Mouse (Mus musculus): Measurements from ENCODE around the gene Nrsn2. TPM values are rescaled to one million over a fixed set of nuclear protein-coding genes. Genes with fewer than 3 reads are reported as not detected.

The Nrsn2 gene
- polyA plus RNA-seq, 1 experiment from 2014 or later: 2.4 TPM

DNA sequence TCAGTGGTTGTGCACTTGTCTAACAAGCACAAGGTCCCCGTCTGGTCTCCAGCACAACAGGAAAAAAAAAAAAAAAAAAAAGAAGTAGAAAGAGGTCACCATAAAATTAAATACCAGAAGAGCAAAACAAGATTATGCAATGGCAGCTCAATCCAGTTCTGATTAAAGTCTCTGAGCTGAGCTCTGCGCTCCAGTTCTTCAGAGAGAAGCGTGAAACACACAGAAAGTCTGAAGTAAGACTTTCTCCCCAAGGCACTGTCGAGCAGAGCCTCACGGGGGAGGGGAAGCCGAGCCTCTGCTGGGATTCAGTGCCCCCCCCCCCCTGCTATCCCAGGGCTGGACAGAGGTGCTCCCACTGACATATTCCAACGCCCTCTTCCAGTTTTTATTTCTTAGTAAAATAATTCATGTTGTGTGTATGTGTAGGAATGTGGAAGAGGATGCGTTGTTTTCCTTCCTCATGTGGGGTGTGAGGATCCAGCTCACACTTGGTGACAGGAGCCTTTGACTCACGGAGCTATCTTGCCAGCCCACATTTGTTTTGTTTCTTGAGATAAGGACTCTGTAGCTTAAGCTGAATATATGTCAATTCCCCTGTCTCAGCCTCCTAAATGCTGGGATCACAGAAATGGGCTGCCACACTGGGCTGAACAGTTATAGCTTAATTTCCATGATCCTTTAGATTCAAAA lies 29.5 kb downstream of the Nrsn2 start:
- peaks cover 32% of the 10 kb centered on the region for H3K27me3 ChIP-seq (ENCODE audit: poor library complexity, severe bottlenecking)
- H3K36me3 ChIP-seq (replicated peaks): no peaks in the 10 kb centered on the region
- H3K4me3 ChIP-seq: no peak overlapping the region
- H3K4me1 ChIP-seq: peaks cover 28% of the 10 kb centered on the region
- peak overlapping the region; percentile 49; the same call in 1 of the 2 replicates for H3K27ac ChIP-seq
- 44% methylated on average over 9 of the region's 9 CpGs for WGBS
- DNase-seq (ENCODE audit: extremely low spot score, low spot score): no peak
- H3K9me3 ChIP-seq: no peaks in the 10 kb centered on the region

DNA sequence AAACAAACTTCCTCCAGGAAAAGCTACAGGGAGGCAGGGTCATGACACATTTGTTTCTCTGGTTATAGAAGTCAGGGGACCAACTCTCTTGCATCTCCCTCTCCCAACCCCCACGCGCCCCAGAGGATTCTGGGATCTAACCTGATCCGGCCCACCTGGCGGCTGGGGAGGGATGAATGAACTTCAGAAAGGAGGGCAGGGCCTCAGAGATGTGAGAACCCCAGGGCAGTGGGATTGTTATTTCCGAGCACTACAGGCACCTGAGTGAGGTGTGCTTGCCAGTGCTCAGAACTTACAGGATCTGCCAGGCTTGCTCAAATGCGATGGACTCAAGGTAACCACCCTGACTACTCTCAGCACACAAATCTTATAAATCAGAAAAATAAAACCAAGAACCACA lies 31.0 kb downstream of the Nrsn2 start:
- no peak overlapping the region for H3K27ac ChIP-seq
- 55% methylated on average over 6 of the region's 6 CpGs for WGBS

GRCm38 (mm10) chr2:152344909-152345308 lies 31.5 kb downstream of the Nrsn2 start:
- no peak for DNase-seq (ENCODE audit: extremely low spot score, low spot score)
- no peak overlapping the region for H3K27ac ChIP-seq
- WGBS: 67% methylated on average over 5 of the region's 5 CpGs
- no peaks in the 10 kb centered on the region for H3K36me3 ChIP-seq (replicated peaks)
- H3K9me3 ChIP-seq: no peaks in the 10 kb centered on the region
- peaks cover 35% of the 10 kb centered on the region for H3K27me3 ChIP-seq (ENCODE audit: poor library complexity, severe bottlenecking)
- peaks cover 28% of the 10 kb centered on the region for H3K4me1 ChIP-seq
- H3K4me3 ChIP-seq: no peak overlapping the region; the same call in 1 of the 2 replicates

More for the DNA sequence above, 31.0 kb downstream of the Nrsn2 start:
- DNase-seq (ENCODE audit: extremely low spot score, low spot score): no peak
- Histone ChIP-seq H3K27me3 (ENCODE audit: poor library complexity, severe bottlenecking) (peaks cover 35% of the 10 kb centered on the region), H3K4me1 (peaks cover 28% of the 10 kb centered on the region), H3K4me3 (no peak overlapping the region), H3K9me3 (no peaks in the 10 kb centered on the region), H3K36me3 (replicated peaks) (no peaks in the 10 kb centered on the region)

- H3K9me3 ChIP-seq: no peaks in the 10 kb centered on the region
- WGBS: 12% methylated on average over 10 of the region's 10 CpGs
- DNase-seq (ENCODE audit: extremely low spot score, low spot score): no peak
- H3K4me3 ChIP-seq: peak overlapping the region; percentile 70
- H3K27me3 ChIP-seq (ENCODE audit: poor library complexity, severe bottlenecking): peaks cover 35% of the 10 kb centered on the region
- H3K4me1 ChIP-seq: peaks cover 28% of the 10 kb centered on the region
- H3K36me3 ChIP-seq (replicated peaks): no peaks in the 10 kb centered on the region
- peak overlapping the region; percentile 83 for H3K27ac ChIP-seq
Measured at GRCm38 (mm10) chr2:152344361-152344760, 32.1 kb downstream of the Nrsn2 start.

DNA sequence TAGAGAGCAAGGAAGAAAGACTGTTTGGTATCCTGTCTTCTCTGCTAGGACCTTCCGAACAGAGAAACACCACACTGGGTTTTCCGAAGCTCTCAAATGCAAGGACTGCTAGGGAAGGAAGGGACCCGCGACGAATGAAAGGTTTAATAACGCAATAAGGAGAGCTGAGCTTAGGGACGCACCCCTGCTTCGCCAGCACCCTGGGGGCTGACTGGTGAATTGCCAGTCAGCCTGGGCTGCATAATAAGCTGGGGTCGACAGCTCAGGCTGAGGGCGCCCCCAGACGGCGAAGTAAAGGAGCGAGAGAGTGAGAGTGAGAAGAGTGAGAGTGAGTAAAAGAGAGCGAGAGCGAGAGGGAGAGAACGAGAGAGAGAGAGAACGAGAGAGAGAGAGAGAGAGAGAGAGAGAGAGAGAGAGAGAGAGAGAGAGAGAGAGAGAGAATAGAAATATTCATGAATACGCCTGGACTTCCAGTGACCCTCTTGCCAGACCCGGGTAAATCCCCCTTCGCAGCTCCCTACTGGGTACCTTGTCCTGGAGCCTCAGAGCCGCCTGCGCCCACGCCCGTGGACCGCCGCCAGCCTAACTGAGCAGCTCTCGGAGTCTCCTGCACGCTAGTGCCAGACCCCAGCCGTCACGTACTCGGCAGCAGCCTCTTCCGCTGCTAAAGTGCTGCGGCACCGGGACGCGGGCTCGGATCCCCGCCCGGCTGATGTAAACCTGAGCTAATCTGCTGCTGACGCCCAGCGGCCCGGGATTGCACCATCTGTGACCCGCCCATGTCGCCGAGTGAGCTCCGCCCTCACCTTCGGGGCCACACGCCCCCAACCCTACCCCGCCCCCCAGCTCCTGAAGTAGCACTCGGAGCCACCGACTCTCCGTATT lies 32.9 kb downstream of the Nrsn2 start, which contains the start of gene Trib3:
Gene Trib3 (minus strand): TSS at position 704 of the 885 bp plus-strand sequence.
- H3K36me3 ChIP-seq (replicated peaks): no peaks in the 10 kb centered on the region
- peaks cover 28% of the 10 kb centered on the region for H3K4me1 ChIP-seq
- no peaks in the 10 kb centered on the region for H3K9me3 ChIP-seq
- H3K27me3 ChIP-seq (ENCODE audit: poor library complexity, severe bottlenecking): peaks cover 35% of the 10 kb centered on the region
- peak within 1 kb of the TSS; percentile 70 for H3K4me3 ChIP-seq
- under 1% methylated on average over 51 of the region's 52 CpGs for WGBS
- peak; percentile 77 for DNase-seq (ENCODE audit: extremely low spot score, low spot score)
- H3K27ac ChIP-seq: peak within 1 kb of the TSS; percentile 83

- 92% methylated on average over 22 of the region's 22 CpGs for WGBS
- peaks cover 25% of the 10 kb centered on the region for H3K4me1 ChIP-seq
- DNase-seq (ENCODE audit: extremely low spot score, low spot score): no peak
- no peaks in the 10 kb centered on the region for H3K36me3 ChIP-seq (replicated peaks)
- H3K27me3 ChIP-seq (ENCODE audit: poor library complexity, severe bottlenecking): peaks cover 28% of the 10 kb centered on the region
- H3K9me3 ChIP-seq: no peaks in the 10 kb centered on the region
- H3K4me3 ChIP-seq: no peak overlapping the region
- H3K27ac ChIP-seq: no peak overlapping the region
Measured at GRCm38 (mm10) chr2:152339631-152340179, 36.7 kb downstream of the Nrsn2 start.

DNA sequence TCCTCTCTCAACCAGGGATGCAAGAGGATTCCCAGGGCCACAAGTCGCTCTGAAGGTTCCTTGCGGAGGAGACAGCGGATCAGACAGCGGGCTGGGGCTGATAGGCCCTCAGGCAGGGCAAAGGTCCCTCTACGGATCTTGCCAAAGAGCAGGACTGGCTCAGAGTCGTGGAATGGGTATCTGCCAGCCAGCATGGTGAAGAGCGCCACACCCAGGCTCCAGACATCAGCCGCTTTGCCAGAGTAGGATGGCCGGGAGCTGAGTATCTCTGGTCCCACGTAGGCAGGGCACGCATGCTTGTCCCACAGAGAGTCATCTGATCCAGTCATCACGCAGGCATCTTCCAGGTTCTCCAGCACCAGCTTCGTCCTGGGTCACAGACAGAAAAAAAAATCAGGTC lies 38.1 kb downstream of the Nrsn2 start:
- DNase-seq (ENCODE audit: extremely low spot score, low spot score): no peak
- no peak overlapping the region for H3K4me3 ChIP-seq
- H3K9me3 ChIP-seq: no peaks in the 10 kb centered on the region
- no peaks in the 10 kb centered on the region for H3K36me3 ChIP-seq (replicated peaks)
- 83% methylated on average over 13 of the region's 13 CpGs for WGBS
- peaks cover 16% of the 10 kb centered on the region for H3K4me1 ChIP-seq
- H3K27me3 ChIP-seq (ENCODE audit: poor library complexity, severe bottlenecking): peaks cover 22% of the 10 kb centered on the region
- no peak overlapping the region for H3K27ac ChIP-seq

DNA sequence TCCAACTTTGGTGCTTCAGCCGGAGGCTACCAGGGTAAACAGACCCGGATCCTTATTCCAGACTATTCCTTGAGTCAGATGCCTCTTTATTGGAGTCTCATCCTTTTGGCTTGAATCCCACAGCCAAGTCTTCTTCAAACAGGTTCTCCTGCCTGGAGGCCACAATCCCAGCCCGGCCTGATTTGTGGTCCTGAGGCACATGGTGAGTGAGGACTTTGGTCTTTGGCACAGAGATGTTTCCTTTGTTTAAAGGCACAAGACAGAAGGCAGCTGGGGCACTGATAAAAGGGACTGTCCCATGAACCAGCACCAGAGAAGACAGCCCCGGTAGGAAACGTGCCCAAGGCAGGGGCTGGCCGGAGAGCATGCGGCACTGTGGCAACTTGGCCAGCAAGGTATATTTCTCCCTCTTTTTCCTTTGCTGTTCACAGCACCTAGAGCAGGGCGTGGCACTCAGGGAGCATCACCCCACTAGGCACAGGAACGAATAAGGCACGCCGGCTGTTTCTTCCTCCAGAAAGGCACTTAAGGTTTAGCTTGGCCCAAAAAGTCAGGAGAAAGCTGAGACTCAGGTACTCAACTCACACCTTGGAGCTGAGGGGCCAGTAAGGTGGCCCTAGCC lies 38.7 kb downstream of the Nrsn2 start:
- Histone ChIP-seq H3K36me3 (replicated peaks) (no peaks in the 10 kb centered on the region), H3K4me1 (peaks cover 14% of the 10 kb centered on the region), H3K9me3 (no peaks in the 10 kb centered on the region), H3K27ac (no peak overlapping the region), H3K4me3 (no peak overlapping the region), H3K27me3 (ENCODE audit: poor library complexity, severe bottlenecking) (peaks cover 16% of the 10 kb centered on the region)
- no peak for DNase-seq (ENCODE audit: extremely low spot score, low spot score)
- 93% methylated on average over 11 of the region's 11 CpGs for WGBS

DNA sequence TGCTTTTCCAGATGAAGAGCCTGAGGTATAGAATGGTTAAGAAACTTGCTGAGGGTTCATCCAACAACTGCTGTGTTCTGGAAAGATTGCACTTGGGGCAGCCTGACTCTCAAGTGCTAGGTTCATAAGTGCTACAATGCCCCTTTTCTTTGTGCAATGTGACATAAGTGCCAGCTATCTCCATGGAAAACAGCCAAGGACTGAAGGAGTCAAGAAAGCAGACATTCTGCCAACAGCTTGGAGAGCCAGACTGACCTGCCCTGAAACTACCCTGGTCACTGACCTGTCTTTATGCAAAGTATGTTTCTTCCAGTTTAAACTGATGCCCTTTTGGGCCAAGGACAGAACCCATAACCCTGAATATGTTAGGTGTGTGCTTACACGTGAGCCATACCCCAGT lies 39.6 kb downstream of the Nrsn2 start:
- Histone ChIP-seq H3K4me1 (peaks cover 19% of the 10 kb centered on the region), H3K4me3 (no peak overlapping the region), H3K27ac (no peak overlapping the region), H3K9me3 (no peaks in the 10 kb centered on the region), H3K27me3 (ENCODE audit: poor library complexity, severe bottlenecking) (peaks cover 8% of the 10 kb centered on the region), H3K36me3 (replicated peaks) (no peaks in the 10 kb centered on the region)
- no peak for DNase-seq (ENCODE audit: extremely low spot score, low spot score)
- 83% methylated on average over 1 of the region's 1 CpGs for WGBS

GRCm38 (mm10) chr2:152335289-152335820 lies 41.1 kb downstream of the Nrsn2 start:
- H3K4me3 ChIP-seq: no peak overlapping the region
- no peaks in the 10 kb centered on the region for H3K9me3 ChIP-seq
- H3K27me3 ChIP-seq (ENCODE audit: poor library complexity, severe bottlenecking): peaks cover 6% of the 10 kb centered on the region
- H3K4me1 ChIP-seq: peaks cover 34% of the 10 kb centered on the region
- peaks cover 5% of the 10 kb centered on the region; the same call in 1 of the 2 replicates for H3K36me3 ChIP-seq (replicated peaks)
- no peak overlapping the region for H3K27ac ChIP-seq
- WGBS: 60% methylated on average over 11 of the region's 11 CpGs
- DNase-seq (ENCODE audit: extremely low spot score, low spot score): no peak

GRCm38 (mm10) chr2:152333345-152334006 lies 43.0 kb downstream of the Nrsn2 start:
- no peak overlapping the region for H3K4me3 ChIP-seq
- WGBS: 88% methylated on average over 4 of the region's 4 CpGs
- peaks cover 23% of the 10 kb centered on the region for H3K36me3 ChIP-seq (replicated peaks)
- no peak for DNase-seq (ENCODE audit: extremely low spot score, low spot score)
- H3K9me3 ChIP-seq: no peaks in the 10 kb centered on the region
- H3K27me3 ChIP-seq (ENCODE audit: poor library complexity, severe bottlenecking): peaks cover 6% of the 10 kb centered on the region
- H3K27ac ChIP-seq: no peak overlapping the region
- peaks cover 35% of the 10 kb centered on the region for H3K4me1 ChIP-seq

Measured in forebrain, embryonic 10.5 days (tissue).